In the genomic region with DNA sequence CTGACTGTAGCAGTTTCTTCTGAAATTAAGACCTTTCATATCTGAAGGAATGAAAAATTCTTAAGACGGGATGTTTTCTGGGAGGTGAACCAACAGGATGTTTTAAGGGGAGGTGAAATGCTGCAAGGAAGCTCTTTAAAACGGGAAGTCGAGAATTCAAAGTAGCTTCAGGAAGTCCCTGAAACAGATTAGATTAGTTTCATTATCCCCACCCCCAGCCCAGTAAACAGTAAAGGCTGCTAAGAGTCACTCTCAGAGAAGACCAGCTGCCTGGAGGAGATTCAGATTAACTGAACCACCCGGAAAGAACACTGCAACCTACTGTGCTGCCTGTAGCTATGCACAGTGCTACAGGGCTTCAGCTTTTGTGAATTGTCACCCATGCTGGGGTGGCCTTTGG, we compare ENCODE assay signal across 22 mouse cellular contexts. TPM values are rescaled to one million over a fixed set of nuclear protein-coding genes. Genes with fewer than 3 reads are reported as not detected.
"Had no signal": no experiment of that assay in that cellular context is flagged by ENCODE, and none has a peak within 500 bp of the region (broad histone marks: within the 10 kb centered on the region; RNA-seq: fewer than 3 reads in every experiment).

No protein-coding gene starts in this region.

- H3K4me3 ChIP-seq: midbrain, embryonic 10.5 days; midbrain, embryonic 12.5 days; myocyte; neural tube, embryonic 13.5 days; neural tube, embryonic 15.5 days had no signal

- H3K4me1 ChIP-seq: midbrain, embryonic 10.5 days; midbrain, embryonic 12.5 days; neural tube, embryonic 15.5 days had no signal

- DNase-seq: lung, adult 18-20 months; lung, embryonic 14.5 days; lung, postnatal 10 days; midbrain, embryonic 14.5 days; retina, postnatal 1 day; right cerebral cortex, adult 18-20 months; right cerebral cortex, postnatal 25 days; right cerebral cortex, postnatal 4 days; thymus, adult 18-20 months; thymus, postnatal 14 days; thymus, postnatal 36 days had no signal

- H3K27ac ChIP-seq: midbrain, embryonic 10.5 days; midbrain, embryonic 12.5 days; neural tube, embryonic 13.5 days; neural tube, embryonic 15.5 days had no signal

- H3K36me3 ChIP-seq: midbrain, embryonic 10.5 days; midbrain, embryonic 12.5 days; neural tube, embryonic 13.5 days; neural tube, embryonic 15.5 days had no signal

- H3K27me3 ChIP-seq: midbrain, embryonic 12.5 days; neural tube, embryonic 13.5 days; neural tube, embryonic 15.5 days had no signal

RNA-seq across cellular contexts. Expression of a gene that starts 13.8 kb away (rescaled TPM):
- polyA plus RNA-seq: midbrain, embryonic 10.5 days; midbrain, embryonic 12.5 days; midbrain, embryonic 14.5 days; stomach, embryonic 14.5 days had no signal

RNA-seq across cellular contexts. Expression of a gene that starts 45.5 kb away (rescaled TPM):
- total RNA-seq: megakaryocyte, adult 5-6 weeks had no signal
- polyA plus RNA-seq: lung, embryonic 16.5 days; midbrain, embryonic 12.5 days; midbrain, embryonic 14.5 days; midbrain, embryonic 16.5 days; myocyte; neural tube, embryonic 13.5 days; small intestine, adult 2 months; thymus, postnatal 0 days had no signal
